Mouse (Mus musculus) heart, postnatal 14 days (tissue): ENCODE measurements at regions not wholly inside any gene's neighbourhood (a gene's known extent, or its start where the extent isn't known, plus 50 kb on each side); places are given as distances from the start of the nearest gene placed in this dataset.
"Not testable (repeated sequence)": the region's sequence is repeated elsewhere in the genome, so short reads cannot be mapped to it uniquely, and the experiment has no call there.

Experiments used
- DNase-seq, 2 experiments: peaks; one replicate each; pipeline ENCODE4 v3.0.0; 2021 to 2022
- intact Hi-C: fragments of 180-260 bp; cut with DNase I; formaldehyde crosslinking; loops from one replicate; pipeline ENCODE4 v1.15.1; 2025

DNA sequence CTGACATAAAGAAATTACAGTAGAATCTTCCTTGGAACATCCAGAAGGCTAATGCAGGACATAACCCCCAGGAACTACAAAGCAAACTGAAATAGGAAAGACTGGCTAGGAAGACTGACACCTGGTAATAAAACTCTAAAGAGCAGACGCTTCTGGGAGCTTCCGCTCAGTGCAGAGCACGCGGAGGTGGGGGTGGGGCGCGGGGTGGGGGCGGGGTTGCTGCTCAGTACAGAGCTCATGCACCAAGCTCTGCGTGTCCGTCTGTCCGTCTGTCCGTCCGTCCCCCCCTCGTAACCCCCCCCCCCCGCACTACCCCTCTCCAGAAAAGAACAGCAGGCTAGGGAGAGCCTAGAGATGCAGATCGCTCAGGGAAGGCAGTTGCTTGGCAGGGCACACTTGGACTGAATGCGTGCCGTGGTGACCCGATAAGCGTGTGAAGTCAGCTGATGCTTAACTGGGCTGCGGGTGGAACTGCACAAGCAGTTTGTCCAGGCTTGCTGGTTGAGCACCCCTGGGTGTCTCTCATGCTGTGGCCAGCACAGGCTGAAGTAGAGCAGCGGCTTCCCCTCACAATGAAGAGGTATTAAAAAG, 137.9 kb upstream of the Rapgef5 start:
- intact Hi-C loops, result no loop called here
- DNase-seq, result no peak

- DNase-seq, result no peak
- intact Hi-C loops, result no loop called here
Measured at GRCm38 (mm10) chr12:117379103-117379850, 137.0 kb upstream of the Rapgef5 start.

DNA sequence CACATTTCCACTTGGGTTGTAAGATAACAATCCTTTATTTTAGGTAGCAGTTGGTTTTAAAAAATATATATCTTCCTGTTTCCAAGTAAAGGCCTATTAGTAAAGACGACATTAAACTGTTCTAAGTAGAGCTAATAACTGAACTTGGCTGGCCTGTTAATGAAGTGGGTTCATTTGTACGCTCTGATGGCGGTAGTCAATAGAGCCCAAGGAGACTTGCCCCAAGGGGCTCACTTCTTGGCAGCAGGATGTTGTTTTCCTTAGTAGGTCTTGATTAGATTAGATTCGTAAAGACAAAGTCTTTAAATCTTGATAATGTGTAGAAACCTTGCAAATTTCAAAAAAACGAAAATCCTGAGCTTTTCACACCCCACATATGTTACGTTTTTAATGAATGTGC, 135.4 kb upstream of the Rapgef5 start:
- intact Hi-C loops, result no loop called here
- no peak for DNase-seq

- DNase-seq, intact Hi-C loops: not testable (repeated sequence)
Measured at GRCm38 (mm10) chr12:117382727-117383126, 133.6 kb upstream of the Rapgef5 start.

- peak; percentile 82 to 89 for DNase-seq
- intact Hi-C loops, result loop anchor here (2.0 to 5.0 kb wide), 3 partner anchors 382 to 1472 kb away; no protein-coding TSS in a partner anchor
Measured at GRCm38 (mm10) chr12:117385072-117385666, 131.1 kb upstream of the Rapgef5 start.

DNA sequence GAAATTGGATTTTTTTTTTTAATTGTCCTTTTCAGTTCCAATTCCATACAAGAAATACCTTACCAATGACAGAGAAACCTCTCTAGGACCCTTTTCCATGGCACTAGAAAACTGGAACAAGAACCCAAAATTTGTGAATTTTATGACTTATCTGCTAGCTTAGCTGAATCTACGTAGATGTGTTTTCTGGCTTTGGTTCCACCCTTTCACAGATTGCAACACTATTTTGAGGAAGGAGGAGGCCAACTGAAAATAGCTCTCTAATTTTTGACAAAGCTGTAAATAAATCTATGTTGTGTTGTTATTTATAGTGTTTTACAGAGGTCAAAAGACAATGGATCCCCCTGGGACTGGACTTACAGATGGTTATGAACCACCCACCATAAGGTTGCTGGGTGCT, 130.6 kb upstream of the Rapgef5 start:
- intact Hi-C loops, result loop anchor here (2.0 to 5.0 kb wide), 3 partner anchors 382 to 1472 kb away; no protein-coding TSS in a partner anchor

DNA sequence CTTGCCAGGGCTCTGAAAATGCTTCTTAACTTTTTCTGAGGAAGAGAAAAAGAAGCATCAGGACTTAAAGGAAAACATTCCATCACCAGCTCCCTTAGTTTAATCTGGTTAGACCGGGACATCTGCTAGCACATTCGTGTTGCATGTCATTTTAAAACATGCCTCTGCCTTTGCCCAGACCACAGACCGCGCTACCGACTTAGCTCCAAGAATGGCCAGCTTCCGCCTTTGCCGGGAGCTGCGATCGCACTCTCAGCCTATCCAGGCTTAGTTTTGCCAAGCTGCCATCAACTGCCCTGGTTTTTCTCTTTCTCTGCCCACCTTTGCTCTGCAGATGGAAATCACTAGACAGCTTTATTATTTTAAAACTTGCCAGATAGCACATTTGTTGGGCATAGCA, 129.3 kb upstream of the Rapgef5 start:
- DNase-seq, result peak in 1 of 2 experiments; percentile 10
- intact Hi-C loops, result loop anchor here (5.0 kb wide), 2 partner anchors 380 to 1470 kb away; no protein-coding TSS in a partner anchor

More for the DNA sequence above, 130.6 kb upstream of the Rapgef5 start:
- DNase-seq, result no peak

GRCm38 (mm10) chr12:117389516-117390347, 126.5 kb upstream of the Rapgef5 start:
- DNase-seq, result peak in 1 of 2 experiments; percentile 19
- intact Hi-C loops, result loop anchor here (5.0 kb wide), 2 partner anchors 378 to 1468 kb away; no protein-coding TSS in a partner anchor

DNA sequence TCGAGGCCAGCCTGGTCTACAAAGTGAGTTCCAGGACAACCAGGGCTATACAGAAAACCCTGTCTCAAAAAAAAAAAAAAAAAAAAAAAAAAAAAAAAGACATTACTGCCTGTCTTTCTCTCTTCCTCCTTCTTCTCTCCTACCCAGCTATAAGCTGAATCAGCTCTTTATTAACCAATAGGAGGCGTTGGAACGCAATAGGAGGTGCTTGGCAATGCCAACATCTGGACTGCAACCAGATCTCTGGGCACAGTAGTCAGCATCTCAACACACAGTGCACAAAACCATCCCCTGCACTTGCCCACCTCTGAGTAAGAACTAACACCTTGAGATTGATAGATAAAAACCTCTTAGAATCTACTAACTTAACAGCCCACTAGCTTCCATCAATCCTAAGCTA, 118.8 kb upstream of the Rapgef5 start:
- intact Hi-C loops, result no loop called here
- no peak for DNase-seq

DNA sequence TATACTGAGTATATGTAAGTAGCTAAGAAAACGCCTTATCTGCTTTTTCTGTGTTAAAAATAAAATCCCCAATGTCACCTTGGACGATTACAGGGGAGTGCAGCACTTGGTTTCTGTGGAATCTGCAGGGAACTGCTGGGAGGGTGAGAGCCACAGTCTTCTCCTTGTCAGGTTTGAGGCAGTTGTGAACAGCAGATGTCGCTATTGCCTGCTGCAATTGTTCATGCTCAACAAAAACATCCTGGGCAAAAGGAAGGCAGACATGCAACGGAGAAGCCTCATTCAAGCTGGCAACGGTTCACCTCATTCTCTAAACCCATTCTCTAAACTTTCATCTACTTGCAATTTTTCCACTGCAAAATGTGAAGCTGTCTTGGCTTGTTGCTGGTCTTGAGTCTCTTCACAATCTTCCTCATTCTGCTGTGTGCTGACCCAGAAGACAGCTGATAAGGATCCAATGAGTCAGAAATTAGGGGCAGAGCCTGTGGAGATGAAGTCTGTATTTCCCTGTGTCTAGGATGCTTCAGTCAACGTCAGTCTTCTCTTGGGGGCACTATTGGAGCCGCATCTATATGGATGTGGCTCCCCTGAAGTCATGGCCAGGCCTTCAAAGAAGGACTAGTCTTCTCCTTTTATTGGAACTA, 112.6 kb upstream of the Rapgef5 start:
- intact Hi-C loops, result loop anchor here (1.0 kb wide), 2 partner anchors 362 to 366 kb away; no protein-coding TSS in a partner anchor
- DNase-seq, result peak; percentile 73 to 84

DNA sequence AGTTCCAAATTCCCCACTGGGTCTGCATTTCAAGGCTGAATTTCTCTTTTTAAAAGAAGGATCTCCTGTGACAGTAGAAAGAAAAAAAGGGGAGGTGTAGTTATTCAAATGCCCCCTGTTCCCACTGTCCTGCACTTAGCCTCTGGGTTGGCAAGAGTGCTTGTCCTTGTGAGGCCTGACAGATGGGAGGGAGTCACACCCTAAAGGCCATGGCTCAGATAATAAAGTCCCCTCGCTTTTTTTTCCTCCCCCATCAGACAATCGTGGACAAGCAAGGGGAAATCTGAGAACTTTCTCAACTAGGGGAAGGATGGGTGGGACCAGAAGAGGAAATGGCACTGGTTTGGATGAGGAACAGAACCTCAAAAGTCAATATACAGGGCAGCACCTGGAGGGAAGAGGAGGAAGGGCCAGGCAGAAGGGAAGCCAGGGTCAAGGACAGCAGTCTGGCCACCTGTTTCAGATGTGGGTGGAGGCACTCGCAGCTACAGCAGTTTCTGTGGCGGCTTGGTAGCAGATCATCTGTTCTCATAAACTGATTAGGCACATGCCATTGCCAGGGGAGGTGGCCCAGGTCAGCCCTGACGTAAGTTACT, 112.0 kb upstream of the Rapgef5 start:
- intact Hi-C loops, result no loop called here
- DNase-seq, result peak; percentile 7 to 9

DNA sequence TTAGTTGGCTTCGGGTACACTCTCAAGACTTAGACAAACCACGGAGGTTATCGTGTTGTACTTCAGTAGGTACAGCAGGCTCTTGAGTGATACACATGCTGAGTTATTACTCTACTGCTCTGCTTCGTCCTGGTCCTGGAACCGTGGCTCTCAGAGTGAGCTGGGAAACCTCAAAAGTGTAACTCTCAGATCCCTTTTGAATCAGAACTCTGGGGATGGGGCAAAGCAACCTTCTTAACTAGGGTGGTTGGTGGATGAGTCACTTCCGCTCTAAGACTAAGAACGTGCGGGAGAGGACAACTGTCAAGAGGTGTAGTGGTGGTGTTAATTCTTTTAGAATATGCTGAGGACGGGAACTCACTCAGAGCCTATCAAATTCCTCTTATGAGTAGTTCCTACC, 109.4 kb upstream of the Rapgef5 start:
- intact Hi-C loops, result no loop called here

GRCm38 (mm10) chr12:117410604-117411003, 105.7 kb upstream of the Rapgef5 start:
- DNase-seq, result peak; percentile 52 to 53
- intact Hi-C loops, result no loop called here

More for the DNA sequence above, 109.4 kb upstream of the Rapgef5 start:
- DNase-seq, result no peak

GRCm38 (mm10) chr12:117412257-117412656, 104.0 kb upstream of the Rapgef5 start:
- intact Hi-C loops, result no loop called here
- peak; percentile 60 to 62 for DNase-seq

DNA sequence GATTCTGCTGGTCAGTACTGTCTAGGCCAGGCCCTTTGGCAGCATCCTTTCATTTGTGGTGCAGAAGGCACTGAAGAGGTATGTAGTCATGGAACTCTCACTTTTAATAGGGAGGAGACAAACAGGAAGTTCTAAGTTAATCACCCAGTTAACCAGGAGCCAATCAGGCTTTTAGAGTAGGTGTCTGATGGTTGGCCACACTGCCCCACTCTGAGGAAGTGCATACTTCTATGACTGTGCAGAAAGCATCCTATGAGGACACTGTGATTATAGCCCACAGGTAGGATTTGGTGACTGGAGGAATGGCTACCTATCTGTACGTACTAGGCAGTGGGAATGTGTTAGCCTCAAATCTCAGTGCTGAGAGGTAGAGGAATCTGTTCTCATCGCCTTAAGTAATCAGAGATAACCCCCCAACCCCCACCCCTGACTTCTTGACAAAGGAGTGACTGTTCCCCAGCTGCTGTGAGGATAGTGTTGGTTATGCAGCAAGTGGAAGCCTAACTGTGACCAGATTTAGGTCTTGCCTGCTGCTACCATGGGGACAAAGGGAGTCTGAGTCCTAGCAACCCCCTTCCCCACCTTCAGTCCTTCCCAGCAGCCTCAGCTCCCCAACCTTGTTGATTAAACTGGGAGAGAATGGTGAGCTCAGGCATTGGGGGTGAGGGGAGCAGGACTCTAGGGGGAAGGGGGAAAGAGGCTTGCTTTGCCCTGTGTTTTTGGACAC, 103.3 kb upstream of the Rapgef5 start:
- intact Hi-C loops, result no loop called here
- DNase-seq, result no peak

DNA sequence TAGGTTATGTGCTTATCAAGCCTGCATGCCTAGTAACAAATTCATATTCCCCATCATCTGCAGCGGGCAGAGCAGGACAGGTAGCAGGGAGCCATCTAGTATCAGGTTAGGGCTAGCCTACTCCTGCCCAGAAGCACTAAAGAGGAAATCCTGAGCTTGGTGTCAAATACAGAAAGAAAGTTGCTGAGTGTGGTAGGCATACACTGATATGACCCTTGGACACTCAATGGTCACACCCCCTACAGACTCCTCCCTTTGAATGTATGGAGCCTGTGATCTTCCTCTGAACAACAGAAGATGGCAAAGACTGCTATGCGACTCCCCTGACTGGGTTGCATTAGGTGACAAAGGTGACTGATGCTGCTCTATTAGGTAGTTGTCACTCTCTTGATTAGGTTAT, 102.3 kb upstream of the Rapgef5 start:
- DNase-seq, result no peak
- intact Hi-C loops, result no loop called here

DNA sequence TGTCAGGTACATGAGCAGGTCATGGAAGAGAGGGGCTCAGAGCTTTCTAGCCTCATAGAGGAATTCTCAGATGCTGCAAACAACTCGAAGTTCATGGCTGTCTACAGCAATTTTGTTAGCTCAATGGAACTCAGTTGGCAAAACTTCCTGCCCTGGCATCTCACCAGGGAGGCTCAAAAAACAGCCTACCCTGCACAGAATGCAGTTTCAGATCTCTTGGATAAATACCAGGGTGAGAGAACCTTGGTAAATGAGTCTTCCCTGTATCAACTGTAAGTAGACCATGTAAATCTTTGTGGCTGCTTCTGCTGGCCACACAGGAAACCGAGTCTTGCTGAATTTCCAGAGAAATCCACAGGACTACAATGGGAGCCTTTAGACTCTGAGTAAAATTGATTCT, 101.1 kb upstream of the Rapgef5 start:
- DNase-seq, result no peak
- intact Hi-C loops, result no loop called here

GRCm38 (mm10) chr12:117417991-117418390, 98.3 kb upstream of the Rapgef5 start:
- intact Hi-C loops, result no loop called here
- DNase-seq, result no peak
